Mouse (Mus musculus) neutrophil, adult 5-6 weeks (primary cell): Measurements from ENCODE around the gene Ppp1r13l. TPM values are rescaled to one million over a fixed set of nuclear protein-coding genes. Genes with fewer than 3 reads are reported as not detected.

ENCODE experiments used
- ATAC-seq: fragments of 151-379, 151-347 bp; 2 replicates; pipeline ENCODE4 v1.8.0; 2017; ENCODE audit warnings: mild to moderate bottlenecking, moderate TSS enrichment; ENCODE audit not compliant: insufficient number of reproducible peaks, poor library complexity, low FRiP score, severe bottlenecking; ENCODE audit errors: extremely low read depth
- total RNA-seq: library from RNA; stranded (forward); fragments of 200-1000 nt; gene quantifications from 2 replicates; pipeline ENCODE4 v1.2.3, GENCODE M21; 2017

Gene Ppp1r13l
- total RNA-seq, 1 experiment from 2014 or later: 0.12 TPM

DNA sequence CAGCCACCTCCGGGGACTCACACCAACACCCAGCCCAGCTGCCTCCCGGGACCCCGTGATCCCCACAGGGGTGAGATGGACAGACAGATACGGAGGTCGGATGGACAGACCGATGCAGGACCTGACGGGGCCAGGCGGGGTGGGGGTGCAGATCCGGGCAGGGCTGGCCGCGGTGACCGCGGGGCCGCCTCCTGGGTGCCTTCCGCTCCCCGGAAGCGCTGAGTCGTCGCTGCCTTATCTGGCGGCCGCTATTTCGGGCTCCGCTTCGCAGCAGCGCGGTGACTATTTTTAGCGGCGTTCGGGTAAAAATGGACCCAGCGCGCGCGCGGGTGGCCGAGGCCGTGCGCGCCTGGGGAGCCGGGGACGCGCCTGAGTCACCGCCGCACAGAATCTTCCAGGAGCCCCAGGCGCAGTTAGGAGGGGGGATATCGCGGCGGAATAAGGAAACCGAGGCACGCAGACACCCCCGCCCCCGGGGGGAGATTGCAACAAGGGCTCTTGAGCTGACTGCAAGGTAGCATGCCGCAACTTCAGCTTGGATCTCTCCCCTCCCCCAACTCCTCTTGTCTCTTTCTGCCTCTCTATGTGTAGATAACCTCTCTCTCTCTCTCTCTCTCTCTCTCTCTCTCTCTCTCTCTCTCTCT, 26.7 kb upstream of the Ppp1r13l start:
- ATAC-seq: peak; percentile 81

DNA sequence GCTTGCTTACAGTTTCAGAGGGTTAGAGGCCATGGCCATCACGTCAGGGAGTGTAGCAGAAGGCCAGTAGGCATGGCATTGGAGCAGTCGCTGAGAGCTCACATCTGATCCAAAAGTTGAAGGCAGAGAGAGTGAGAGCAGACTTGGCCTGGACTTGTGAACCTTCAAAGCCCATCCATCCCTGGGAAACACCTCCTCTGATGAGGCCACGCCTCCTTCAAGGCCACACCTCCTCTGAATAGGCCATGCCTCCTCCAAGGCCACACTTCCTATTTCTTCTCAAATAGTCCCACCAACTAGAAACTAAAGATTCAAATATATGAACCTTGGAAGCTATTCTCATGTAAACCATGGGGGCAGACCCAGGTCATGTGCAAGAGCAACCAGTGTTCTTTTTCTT, 24.0 kb upstream of the Ppp1r13l start:
- peak; percentile 28; the same call in 1 of the 2 replicates for ATAC-seq

DNA sequence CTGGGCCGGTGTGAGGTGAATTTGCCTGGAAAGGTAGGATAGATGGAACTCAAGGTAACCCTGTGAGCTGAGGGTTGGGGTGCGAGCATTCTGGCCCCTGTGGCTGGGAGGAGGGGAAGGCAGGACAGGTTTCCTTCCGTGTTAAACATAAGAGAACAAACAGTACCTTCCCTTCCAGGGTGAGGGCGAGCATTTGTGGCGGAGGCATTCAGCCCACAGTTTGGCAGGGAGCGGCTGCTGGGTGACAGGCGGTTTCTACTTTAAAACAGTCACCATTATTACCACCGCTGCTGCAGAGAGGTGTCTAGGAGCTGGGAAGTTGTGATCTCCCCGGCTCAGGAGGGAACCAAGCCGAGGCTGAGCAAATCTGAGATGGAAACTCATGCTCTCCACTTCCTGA, 22.4 kb upstream of the Ppp1r13l start:
- ATAC-seq: no peak

DNA sequence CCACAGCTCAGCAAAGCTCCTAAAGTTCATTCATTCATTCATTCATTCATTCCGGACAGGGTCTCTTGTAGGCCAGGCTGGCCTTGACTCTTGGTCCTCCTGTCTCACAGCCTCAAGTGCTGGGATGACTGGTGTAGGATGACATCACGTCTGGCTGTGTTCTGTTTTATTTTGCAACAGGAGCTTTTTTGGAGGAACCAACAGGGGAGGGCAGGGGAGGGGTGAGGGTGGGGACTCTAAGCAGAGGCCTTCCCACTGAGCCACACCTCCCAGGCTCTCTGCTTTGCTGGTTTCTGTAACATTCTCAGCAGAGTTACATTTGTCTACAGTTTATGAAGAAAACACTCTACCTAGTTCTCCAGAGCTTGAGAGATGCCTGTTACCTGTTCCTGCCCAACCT, 21.5 kb upstream of the Ppp1r13l start:
- ATAC-seq: peak; percentile 65

DNA sequence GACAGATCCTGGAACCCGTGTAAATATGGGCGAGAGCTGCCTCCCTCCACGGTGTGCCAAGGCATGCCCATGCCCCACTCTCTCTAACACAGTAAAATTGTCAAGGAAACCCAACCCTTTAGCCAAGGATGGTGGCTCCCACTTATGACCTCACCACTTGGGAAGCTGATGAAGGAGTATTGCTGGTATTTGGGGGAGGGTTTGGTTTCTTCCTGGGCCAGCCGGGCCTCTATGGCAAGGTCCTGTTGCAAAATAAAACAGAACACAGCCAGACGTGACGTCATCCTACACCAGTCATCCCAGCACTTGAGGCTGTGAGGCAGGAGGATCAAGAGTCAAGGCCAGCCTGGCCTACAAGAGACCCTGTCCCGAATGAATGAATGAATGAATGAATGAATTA, 21.0 kb upstream of the Ppp1r13l start:
- ATAC-seq: no peak

DNA sequence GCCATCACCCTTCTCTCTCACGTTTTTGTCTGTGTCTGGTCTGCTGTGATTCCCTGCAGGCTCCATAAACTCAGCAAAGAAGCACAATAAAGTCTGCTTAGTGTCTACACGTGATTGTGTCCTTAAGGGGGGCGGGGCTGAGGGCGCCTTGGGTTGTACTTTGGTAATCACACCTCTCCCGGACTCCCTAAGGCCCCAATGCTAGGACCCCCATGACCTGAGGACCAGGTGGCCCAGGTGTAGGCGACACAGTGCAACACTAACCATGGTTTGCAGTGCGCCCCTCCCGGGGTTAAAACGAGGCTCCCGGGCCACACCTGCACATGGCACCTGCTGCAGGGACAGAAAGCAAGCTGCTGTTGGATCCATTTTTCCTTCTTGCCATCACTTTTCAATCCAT, 18.3 kb upstream of the Ppp1r13l start:
- ATAC-seq: no peak

DNA sequence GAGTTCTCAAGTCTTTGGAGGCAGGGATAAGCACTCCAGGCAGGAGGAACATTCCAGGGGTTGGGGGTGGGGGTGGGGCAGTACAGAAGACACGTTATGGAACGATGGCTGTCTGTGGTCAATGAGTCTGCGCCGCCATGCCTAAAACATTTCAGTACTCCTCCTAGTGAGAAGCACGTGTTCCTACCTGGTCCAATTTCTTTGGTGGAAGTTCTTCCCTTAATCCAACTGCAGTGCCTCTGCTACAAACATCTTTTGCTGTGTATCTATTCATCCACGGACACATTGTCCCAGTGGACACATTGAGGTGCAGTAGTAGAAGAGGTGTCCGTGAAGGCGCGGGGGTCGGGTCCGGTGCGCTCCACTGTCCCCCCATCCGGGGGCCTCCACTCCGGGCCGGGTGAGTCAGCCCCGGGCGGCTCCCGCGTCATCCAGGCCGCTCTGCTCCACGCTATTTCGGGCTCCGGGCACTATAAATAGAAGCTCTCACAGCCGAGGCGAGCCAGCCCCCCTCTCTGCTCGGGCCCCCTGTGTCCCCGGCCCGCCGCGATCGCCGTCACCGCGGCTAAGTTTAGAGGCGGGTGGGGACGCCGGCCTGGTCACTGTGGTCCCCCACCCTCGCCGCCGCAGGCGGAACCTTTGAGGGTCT, 17.7 kb upstream of the Ppp1r13l start:
- ATAC-seq: no peak

DNA sequence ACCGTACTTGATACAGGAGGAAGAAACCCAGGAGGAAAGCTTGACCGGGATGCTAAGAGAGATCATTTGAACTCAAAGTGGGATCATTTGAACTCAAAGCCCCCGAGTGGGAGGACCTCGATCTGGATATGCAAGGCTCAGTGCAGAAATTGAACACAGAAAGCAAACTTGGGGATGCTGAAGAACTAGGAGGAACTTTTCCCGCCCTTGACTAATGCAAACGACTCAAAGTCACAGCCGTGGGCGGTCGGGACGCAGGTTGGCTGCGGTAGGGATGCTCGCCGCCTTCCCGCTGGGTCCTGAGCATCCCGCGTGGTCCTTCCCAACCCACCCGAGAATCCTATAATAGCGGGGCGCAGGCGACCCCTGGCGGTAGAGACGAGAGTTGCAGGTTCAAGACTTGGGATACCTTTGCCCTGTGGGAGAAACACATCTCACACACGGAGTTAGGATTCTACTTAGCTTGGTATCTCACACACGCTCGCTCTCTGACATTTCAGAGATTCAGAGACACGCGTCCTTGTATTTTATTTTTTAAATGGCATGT, 17.0 kb upstream of the Ppp1r13l start:
- ATAC-seq: no peak; the same call in 1 of the 2 replicates

DNA sequence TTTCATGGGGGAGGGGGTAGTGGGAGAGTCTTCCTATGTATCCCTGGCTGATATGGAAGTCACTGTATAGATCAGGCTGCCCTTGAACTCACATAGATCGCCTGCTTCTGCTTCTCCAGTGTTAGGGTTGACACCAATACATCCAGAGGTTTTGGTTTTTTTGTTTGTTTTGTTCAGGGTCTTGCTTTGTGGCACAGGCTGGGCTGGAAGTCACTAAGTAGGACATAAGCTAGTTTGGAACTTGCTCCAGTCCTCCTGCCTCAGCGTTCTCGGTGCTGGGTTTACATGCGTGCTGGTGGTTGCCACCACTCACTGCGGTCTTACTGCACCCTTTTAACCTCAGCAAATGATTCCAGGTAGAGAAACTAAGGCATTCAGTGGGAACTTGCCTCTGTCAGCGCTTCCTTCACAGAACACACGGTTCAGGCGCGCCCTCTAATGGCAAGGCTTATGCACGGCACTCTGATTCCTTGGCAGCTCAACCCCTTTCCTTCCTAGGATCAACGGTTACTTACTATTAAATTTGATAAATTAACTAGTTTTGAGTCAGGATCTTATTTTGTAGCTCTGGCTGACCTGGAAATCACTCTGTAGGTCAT, 16.2 kb upstream of the Ppp1r13l start:
- peak; percentile 40; the same call in 1 of the 2 replicates for ATAC-seq

DNA sequence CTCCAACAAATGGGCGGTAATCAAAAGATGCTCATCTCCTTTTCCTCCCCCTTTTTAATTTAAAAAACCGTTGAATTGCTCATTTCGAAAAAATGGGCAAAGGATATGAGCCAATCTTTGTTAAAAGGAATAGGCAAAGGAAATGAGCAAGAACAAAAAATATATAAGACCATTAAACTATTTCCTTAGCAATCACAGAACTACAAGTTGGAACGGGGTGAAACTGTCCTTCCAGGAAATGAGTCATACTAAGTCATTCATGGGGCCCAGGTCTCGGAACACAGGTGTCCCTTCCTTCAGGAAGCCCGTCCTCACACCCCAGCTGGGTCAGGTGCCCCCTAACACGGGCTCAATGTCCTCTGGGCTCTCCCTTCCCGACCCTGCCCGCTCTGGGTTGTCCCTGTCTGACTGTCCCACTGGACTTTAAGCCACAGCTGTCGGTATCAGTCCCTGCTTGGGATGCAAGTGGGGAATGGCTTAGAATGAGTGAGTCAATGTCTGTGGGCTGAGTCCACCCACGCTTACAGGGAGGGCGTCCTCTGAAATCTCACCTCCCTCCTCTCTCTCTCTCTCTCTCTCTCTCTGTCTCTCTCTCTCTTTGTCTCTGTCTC, 15.2 kb upstream of the Ppp1r13l start, which contains the start of gene Ercc1:
Gene Ercc1, plus strand, starts transcription at position 542 of the 611 bp plus-strand sequence.
- ATAC-seq: no peak

DNA sequence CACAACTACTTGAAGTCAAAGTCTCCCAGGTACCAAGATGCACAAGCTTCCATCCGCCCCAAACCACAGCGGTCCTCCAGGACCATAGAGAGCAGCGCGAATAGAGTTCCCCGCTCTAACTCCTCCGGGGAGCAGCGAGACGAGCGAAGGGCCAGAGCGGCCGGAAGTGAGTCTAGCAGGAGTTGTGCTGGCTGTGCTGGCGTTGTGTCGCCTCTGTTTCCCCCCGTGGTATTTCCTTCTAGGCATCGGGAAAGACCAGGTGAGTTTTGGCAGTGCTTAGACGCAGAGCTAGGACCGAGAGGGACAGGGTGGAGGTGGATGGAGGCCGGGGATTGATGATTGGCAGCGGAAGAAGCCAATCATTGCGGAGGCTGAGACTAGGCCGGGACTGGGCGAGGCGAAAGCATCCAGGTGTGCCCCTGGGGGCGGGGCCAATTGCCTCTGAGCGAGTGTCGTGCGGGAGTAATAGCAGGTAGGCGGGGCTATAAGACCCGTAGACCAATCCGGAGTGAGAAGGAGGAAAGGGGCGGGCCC, 14.5 kb upstream of the Ppp1r13l start:
- ATAC-seq: peak; percentile 89

DNA sequence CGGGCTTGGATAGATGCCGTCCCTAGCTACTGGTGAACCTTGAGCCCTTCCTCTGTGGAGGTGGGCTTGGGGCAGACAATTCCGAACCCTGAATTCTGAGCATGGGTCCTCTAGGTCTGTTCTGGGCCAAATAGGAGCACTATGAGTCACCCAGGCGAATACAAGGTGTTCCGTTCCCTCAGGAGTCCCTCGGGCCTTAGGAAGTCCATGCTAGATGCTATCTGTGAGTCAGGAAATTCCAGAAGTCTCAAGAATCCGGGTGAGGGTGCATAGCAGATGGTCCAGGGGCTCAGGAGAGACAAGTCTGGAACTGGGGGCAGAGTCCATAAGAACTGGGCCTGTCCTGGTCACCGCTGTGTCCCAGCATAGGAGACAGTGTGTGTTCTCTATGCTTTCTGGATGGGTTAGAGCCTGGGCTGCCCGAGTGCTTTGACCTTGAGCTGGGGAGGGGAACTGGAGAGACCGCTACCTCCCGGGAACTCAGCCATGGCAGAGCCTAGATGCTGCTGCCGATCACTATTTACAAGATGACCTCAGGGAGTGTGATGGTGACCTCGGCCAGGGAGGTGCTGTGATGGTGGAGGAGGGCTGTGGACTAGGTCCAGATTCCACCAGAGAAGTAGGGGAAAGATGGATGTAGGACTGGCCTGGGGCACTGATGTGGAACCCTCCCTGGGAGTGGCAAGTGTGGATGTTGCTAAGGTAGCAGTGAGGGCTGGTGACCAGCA, 10.2 kb upstream of the Ppp1r13l start:
- no peak for ATAC-seq

DNA sequence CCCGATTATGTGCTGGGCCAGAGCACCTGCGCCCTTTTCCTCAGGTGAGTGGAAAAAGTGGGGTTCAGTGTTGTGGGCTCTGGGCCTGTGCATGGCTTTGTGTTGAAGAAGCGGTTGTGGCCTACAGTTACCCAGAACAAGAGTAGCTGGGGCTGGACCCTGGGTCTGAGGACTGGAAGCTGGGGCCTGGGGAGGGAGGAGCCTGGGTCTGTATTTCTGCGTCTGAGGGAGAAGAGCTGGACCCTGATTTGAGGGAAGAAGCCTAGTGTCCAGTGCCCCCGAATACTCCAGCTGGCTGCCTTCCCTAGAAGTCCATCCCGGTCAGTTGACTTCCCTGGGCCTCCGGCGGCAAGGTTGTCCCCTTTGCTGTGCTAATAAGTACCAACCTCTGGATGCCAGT, 9.3 kb upstream of the Ppp1r13l start:
- no peak for ATAC-seq

DNA sequence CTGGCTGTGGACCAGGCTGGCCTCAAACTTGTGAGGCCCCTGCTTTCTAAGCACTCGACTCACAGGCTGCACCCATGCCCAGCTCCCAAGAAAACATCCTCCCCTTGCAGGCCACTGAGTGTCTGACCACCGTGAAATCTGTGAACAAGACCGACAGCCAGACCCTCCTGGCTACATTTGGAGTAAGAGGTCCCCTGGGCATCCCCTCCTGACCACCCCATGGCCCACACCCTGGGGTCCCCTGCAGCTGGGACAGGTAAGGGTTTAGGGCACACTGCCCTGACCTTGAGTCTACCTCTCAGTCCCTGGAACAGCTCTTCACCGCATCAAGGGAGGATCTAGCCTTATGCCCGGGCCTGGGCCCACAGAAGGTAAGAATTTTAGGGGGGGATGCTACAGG, 4.6 kb upstream of the Ppp1r13l start:
- no peak for ATAC-seq

DNA sequence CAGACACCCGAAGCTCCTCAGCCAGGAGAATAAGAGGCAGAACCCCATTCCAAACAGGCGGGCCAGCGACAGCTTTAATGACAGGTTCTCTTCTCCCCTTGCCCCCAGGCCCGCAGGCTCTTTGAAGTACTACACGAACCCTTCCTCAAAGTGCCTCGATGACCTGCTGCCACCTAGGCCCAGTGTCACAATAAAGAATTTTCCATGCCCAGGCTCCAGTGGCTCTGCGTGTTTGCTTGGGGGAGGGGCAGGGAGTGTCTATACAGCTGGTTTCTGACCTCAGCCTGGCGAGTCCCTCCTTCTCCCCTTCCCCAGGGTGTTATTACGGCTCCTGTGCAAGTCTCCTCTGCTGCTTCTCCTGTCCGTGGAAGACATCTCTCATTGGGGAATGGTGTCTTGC, 3.2 kb upstream of the Ppp1r13l start:
- no peak for ATAC-seq

DNA sequence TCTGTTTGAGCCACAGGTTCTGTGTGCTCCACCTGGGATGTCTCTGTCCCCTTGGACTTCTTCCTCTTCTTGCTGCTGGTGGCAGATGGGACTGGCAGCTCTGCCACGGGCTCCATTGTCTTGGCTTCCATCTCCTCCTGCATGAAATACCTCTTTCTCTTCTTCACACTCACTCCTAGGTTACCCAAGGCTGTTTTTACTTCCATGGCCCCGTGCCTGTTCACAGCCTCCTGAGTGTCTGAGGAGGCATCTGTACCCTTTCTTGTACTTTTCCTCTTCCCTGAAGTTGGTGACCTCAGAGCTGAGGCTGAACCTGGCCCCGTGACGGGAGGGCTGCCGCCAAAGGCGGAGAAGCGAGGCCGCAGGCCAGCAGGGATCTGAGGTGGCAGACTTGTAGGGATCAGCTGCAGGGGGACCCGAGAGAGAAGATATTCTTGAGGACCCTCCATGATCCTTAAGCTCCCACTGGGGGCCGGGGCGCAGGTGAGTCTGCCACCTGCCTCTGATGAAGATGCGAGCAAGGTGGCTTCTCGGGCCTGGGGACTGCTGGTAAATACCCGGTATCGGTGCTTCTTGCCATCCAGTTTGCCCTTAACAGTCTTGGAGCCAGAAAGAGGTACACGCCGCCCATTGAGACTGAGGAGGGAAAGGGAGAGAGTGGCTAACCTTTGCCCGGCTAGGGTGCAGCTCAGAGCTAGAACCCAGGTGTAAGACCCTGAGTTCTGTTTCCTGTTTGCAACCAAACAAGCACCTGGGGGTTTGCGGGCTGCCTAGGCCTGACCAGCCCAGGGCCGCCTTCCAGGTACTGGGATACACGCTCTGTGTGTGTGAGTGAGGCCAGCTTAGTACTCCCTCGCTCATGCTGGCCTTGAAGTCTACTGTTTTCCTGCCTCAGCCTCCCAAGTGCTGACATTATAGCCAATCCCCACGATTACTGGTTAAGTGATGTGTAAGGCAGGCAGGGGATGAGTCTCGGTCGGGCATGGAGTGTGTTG, 1.9 kb upstream of the Ppp1r13l start:
- ATAC-seq: no peak

DNA sequence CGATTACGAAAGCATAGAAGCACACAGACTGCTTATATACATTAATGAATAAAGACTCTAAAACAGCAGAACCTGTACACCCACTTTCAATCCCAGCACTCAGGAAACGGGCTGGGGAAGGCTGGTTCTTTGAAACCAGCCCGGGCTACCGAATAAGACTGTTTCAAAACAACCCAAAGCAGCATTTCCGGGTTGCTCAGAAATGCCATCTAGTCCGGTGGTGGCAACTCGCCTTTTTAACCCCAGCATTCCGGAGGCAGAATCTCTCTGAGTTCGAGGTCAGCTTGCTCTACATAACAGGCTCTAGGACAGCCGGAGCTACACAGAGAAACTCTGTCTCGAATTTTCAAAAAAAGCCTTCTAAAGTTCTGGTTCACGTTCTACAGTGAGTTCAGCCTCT, 915 bp upstream of the Ppp1r13l start:
- no peak for ATAC-seq
